Mouse (Mus musculus) monocyte, adult 2 months (primary cell): ENCODE results near the gene Slc5a2.

Experiments used
- DNase-seq, 2 experiments: peaks; one replicate each; pipeline ENCODE4 v3.0.0; 2022; ENCODE audit warnings: low spot score in 2 of 2, low read depth in 1 of 2

The Slc5a2 gene

DNA sequence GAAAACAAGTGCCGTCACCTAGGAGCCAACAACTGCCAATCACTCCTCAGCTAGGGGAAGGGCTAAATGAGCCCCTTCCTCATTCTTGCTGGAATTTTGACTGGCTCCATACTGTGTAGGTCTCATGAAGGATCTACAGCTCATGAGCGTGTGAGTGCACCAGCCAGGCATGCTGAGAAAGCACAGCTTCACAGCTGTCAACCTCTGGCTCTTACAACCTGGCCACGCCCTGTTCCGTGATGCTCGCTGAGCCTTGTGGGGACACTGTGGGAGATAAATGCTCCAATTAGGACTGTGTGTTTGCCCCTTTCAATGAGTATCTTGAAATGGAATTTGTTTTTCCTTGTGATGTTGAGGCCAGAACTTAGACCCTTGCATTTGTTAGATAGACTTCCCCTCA lies 15.5 kb upstream of the Slc5a2 start:
- no peak for DNase-seq

- no peak for DNase-seq
Measured at GRCm38 (mm10) chr7:128251946-128252345, 13.5 kb upstream of the Slc5a2 start.

GRCm38 (mm10) chr7:128252609-128253008 lies 12.8 kb upstream of the Slc5a2 start:
- no peak for DNase-seq

DNA sequence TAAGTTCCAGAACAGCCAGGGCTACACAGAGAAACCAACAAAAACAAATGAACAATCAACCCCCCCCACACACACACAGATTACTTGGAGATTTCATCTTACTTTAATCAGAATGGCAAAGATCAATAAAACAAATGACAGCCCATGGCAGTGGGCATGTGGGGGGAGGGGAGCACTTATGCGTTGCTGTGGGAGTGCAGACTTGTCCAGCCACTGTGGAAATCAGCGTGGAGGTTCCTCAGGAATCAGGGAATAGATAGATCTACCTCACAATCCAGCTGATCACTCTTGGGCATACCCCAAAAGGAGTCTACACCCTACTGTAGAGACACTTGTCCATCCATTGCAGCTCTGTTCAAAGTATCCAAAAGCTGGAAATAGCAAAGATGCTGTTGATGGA lies 10.5 kb upstream of the Slc5a2 start:
- DNase-seq = no peak

- DNase-seq = no peak
Measured at GRCm38 (mm10) chr7:128255757-128256156, 9.7 kb upstream of the Slc5a2 start.

- no peak for DNase-seq
Measured at GRCm38 (mm10) chr7:128256783-128257334, 8.6 kb upstream of the Slc5a2 start.

DNA sequence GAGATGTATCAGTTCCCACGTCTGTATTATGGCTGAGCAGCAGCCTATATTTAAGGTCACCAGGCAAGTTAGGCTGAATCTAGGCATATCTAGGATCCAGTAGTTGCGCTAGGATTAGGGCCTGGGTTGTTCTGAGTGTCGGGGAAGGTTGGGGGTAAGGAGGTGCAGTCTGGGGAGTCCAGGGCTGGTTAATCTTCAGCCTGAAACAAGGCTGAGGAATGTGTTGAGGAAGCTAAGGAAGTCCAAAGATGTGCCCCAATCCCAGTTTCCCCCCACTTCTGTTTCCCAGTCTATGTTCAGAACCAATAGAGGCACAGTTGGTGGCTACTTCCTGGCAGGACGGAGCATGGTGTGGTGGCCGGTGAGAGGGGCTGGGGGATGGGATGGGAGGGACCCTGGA lies 599 bp downstream of the Slc5a2 start:
- DNase-seq = no peak

DNA sequence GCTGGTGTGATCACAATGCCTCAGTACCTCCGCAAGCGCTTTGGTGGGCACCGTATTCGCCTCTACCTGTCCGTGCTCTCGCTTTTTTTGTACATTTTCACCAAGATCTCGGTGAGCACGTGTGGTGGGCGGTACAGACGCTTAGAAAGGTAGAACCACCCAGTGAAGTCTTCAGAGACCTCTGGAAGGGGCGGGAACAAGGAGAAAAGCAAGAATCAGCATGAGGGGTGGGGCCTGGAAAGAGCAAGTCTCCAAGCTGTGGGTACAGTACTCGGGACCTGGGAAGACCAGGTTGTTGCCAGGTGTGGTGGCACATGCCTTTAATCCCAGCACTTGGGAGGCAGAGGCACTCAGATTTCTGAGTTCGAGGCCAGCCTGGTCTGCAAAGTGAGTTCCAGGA lies 1.9 kb downstream of the Slc5a2 start:
- no peak for DNase-seq

DNA sequence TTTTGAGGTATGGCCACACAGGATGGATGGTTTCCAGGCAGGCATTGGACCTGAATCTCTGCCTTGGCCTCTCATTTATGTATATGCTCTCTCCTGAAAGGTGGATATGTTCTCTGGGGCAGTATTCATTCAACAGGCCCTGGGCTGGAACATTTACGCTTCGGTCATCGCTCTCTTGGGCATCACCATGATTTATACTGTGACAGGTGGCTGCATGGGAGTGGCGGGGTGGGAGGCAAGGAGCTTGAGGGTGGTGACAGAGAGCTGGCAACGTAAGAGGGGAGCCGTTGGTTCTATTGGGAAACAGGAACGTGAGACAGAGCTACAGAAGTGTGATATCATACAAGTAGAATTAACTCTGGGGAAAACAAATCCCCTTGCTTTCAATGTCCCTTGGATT lies 2.4 kb downstream of the Slc5a2 start:
- no peak for DNase-seq

GRCm38 (mm10) chr7:128270431-128270850 lies 5.0 kb downstream of the Slc5a2 start:
- DNase-seq = no peak

GRCm38 (mm10) chr7:128271496-128271895 lies 6.0 kb downstream of the Slc5a2 start:
- DNase-seq = no peak

- no peak for DNase-seq
Measured at GRCm38 (mm10) chr7:128276051-128276450, 10.6 kb downstream of the Slc5a2 start.

GRCm38 (mm10) chr7:128279750-128280149 lies 14.3 kb downstream of the Slc5a2 start:
- no peak for DNase-seq

DNA sequence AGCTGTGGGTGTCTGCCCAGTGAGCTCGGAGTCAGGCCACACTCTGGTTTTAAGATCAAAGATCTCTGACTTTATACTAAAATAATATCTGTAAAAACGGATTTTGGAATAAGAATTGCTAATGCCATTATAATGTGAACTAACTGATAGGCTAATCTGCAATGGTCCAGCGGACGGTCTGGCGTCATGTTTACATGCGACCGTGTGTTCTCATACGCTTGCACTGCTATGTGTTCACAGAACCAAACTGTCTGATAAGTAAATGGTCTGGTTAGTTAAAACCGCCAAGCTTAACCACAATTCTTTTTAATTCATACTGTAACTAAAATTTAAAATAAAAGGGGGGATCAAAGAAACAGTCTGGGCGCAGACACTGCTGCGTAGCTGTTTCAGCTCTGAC lies 16.3 kb downstream of the Slc5a2 start:
- DNase-seq = no peak

- no peak for DNase-seq
Measured at GRCm38 (mm10) chr7:128282532-128283244, 17.2 kb downstream of the Slc5a2 start.

- no peak for DNase-seq
Measured at GRCm38 (mm10) chr7:128284047-128284446, 18.6 kb downstream of the Slc5a2 start.

DNA sequence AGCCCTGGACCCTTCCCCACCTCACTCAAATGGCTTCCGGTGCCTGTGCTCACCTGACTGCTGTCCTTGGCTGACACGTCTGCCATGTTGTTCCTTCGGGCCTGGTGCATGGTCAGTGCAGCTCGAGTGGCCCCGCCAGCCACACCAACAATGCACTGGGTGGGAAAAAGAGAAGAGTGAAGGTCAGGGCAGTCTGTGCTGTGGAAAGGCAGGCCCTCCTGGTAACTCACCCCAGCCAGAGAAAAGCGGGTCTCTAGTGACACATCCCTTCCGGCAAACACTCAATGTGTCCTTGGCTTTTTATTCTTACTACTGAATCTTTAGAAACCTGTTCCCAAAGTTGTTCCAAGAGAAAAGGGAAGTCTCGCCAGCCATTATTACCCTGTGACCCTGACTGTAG lies 19.6 kb downstream of the Slc5a2 start:
- DNase-seq = no peak

DNA sequence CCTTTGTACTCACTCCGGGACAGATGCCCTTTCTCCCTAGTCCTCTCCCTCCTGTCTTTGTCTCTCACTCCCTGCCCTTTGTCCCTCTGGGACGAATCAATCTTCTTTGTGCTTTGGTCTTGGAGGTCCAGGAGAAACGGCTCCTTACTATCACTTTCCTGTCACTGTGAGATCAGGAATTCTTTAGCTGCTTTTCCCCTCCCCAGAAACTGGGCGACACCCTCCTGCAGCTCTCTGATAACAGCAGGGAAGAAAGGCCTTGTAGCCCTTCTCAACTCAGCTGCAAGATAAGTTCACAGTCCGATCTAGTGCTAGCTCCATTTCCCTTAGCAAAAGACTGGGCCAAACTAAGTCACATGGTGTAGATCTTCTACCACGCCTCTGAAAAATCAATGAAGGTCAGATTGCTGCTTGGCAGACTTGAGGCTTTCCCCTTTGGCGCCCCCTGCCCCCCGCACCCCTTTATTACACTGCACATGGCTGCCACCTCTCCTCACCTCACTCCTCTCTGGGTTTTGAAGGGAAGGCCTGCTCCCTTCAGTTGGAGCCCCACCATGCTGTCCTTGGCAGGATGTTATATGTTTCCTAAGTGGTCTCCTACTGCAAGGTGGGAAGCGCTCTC lies 23.6 kb downstream of the Slc5a2 start:
- DNase-seq = no peak

- no peak for DNase-seq
Measured at GRCm38 (mm10) chr7:128294785-128295184, 29.3 kb downstream of the Slc5a2 start.

DNA sequence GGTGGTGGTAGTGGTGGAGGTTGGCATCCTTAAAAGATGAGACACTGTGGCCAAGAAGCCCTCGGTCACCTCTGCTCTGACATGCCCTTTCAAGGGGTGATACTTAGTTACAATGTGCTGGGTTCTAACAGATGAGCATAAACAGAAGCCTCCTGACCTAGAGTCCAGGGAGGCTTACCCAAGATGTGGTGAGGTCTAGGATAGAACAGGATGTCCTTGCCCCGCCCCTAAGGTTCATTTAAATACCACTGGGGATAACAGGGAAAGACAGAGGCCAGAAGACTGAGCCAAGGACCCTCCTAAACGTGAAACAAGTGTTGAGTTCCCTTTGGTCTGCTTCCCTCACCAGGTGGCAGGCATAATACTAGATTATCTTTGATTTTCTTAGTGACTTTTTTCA lies 31.1 kb downstream of the Slc5a2 start:
- DNase-seq = no peak

DNA sequence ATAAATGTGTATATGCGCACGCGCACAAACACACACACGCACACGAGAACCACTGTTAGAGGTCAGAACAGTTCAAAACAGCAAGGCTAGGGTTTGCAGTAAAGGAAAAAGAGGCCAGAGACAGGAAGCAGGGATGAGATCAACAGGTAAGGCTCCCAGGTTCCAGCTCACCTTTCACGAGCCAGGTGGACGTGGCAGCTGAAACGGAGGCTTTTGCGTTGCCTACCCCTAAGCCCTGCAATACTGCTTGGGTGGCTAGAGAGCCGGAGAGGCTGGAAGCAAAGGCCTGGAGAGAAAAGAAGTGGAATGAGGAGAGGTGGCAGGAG lies 31.8 kb downstream of the Slc5a2 start:
- DNase-seq = no peak

DNA sequence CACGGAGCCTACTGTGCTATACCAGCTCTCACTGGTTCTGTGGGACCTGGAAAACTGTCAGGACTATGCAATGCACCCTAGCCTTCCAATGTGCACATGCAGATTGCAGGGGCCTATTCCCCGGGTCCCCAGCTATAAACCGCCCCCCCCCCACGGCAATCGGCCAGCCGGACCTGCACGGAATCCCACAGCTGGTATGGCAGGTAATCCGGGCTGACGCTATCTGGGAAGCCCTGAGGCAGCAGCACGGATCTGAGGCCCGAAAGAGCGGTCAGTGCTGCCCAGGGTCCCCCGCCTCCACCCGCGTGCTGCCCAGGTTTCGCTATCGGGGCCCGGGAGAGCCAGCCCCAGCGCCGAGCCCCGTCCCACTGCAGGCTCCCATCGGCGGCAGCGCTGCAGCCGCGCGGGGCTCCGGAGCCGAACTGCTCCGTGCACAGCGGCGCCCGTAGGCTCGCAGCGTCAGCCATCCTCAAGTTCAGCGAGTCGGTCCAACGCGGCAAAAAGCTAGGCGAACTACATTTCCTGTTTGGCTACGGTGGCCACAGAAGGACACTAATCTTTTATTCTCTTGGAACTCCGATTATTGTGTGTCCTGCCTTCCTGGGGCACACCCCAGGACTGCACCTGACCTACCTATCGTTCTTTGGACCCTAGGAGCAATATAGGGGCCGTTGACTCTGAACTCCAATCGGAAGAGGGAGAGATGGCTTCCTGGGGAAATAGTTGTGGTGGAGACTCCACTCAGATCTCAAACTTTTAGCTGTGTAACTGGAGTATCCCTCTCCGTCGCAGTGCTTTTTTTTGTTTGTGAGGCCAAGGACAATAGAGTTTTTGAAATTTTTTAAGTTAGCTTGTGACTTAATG lies 32.4 kb downstream of the Slc5a2 start, which contains the start of gene BC017158:
BC017158 (minus strand) TSS at position 554 of the 864 bp plus-strand sequence.
- DNase-seq = peak; percentile 16 to 33
